Mouse (Mus musculus) heart, embryonic 14.5 days (tissue): ENCODE data around the gene Phyhd1. TPM values are rescaled to one million over a fixed set of nuclear protein-coding genes. Genes with fewer than 3 reads are reported as not detected.

Experiments used
- ATAC-seq: fragments of 200-750 bp; cut with Nextera tagmentation; 2 replicates; pipeline ENCODE4 v1.8.0; 2017; ENCODE audit warnings: low read depth, moderate TSS enrichment; ENCODE audit not compliant: insufficient number of reproducible peaks, insufficient read depth, low FRiP score
- H3K27ac ChIP-seq, 2 experiments: fragments of 200-500 bp in 1 of 2; fragments of 300-500 bp in 1 of 2; sonication (generic) in 1 of 2; replicated peaks in 1 of 2; 2 replicates each; pipeline ENCODE4 v1.5.1; 2012 to 2014; ENCODE audit warnings: low read depth in 2 of 2, low read length in 2 of 2, control low read depth in 1 of 2, mild to moderate bottlenecking in 1 of 2, mixed read lengths in 1 of 2; ENCODE audit not compliant: control insufficient read depth in 1 of 2, insufficient read depth in 1 of 2
- H3K27me3 ChIP-seq: fragments of 300-500 bp; sonication (generic); 2 replicates; pipeline ENCODE4 v1.6.1; 2014; ENCODE audit warnings: mild to moderate bottlenecking, low read length, control low read depth; ENCODE audit not compliant: control insufficient read depth, insufficient read depth
- H3K36me3 ChIP-seq: fragments of 300-500 bp; sonication (generic); 2 replicates; pipeline ENCODE4 v1.6.1; 2014; ENCODE audit warnings: mild to moderate bottlenecking, control low read depth, low read length, mixed read lengths; ENCODE audit not compliant: control insufficient read depth, insufficient read depth
- H3K4me1 ChIP-seq, 2 experiments: fragments of 200-500 bp in 1 of 2; fragments of 300-500 bp in 1 of 2; sonication (generic) in 1 of 2; 2 replicates each; pipeline ENCODE4 v1.6.1; 2012 to 2014; ENCODE audit warnings: low read length in 2 of 2, control low read depth in 1 of 2, mixed read lengths in 1 of 2; ENCODE audit not compliant: control insufficient read depth in 2 of 2, insufficient read depth in 2 of 2
- H3K4me2 ChIP-seq: fragments of 300-500 bp; sonication (generic); 2 replicates; pipeline ENCODE4 v1.6.1; 2014; ENCODE audit warnings: mild to moderate bottlenecking, low read length
- H3K4me3 ChIP-seq, 2 experiments: fragments of 200-500 bp in 1 of 2; fragments of 300-500 bp in 1 of 2; sonication (generic) in 1 of 2; 2 replicates each; pipeline ENCODE4 v1.5.1; 2012 to 2014; ENCODE audit warnings: low read length in 2 of 2, mild to moderate bottlenecking in 2 of 2, control low read depth in 1 of 2, low read depth in 1 of 2, moderate library complexity in 1 of 2; ENCODE audit not compliant: control insufficient read depth in 1 of 2, insufficient read depth in 1 of 2
- H3K9ac ChIP-seq: fragments of 300-500 bp; sonication (generic); 2 replicates; pipeline ENCODE4 v1.6.1; 2014; ENCODE audit warnings: mild to moderate bottlenecking, low read length
- H3K9me3 ChIP-seq: fragments of 300-500 bp; sonication (generic); 2 replicates; pipeline ENCODE4 v1.6.1; 2016; ENCODE audit warnings: low read length, control low read depth; ENCODE audit not compliant: control insufficient read depth
- WGBS: fragments of 180-500 bp; shearing (Covaris S2); extraction: QIAGEN DNeasy Blood & Tissue Kit; methylation state at CpG from one replicate; pipeline ENCODE4 v1.1.7; 2014; 5-methylcytosine and 5-hydroxymethylcytosine counted together
- polyA plus RNA-seq: library from polyadenylated mRNA; unstranded; fragments of >200 nt; fragmentation: Nextera tagmentation; extraction: Ambion mirVana; gene quantifications from 2 replicates; pipeline ENCODE4 v1.2.1, GENCODE M21; 2014

Phyhd1 gene
- polyA plus RNA-seq, 1 experiment from 2014 or later, result 10.8 TPM

DNA sequence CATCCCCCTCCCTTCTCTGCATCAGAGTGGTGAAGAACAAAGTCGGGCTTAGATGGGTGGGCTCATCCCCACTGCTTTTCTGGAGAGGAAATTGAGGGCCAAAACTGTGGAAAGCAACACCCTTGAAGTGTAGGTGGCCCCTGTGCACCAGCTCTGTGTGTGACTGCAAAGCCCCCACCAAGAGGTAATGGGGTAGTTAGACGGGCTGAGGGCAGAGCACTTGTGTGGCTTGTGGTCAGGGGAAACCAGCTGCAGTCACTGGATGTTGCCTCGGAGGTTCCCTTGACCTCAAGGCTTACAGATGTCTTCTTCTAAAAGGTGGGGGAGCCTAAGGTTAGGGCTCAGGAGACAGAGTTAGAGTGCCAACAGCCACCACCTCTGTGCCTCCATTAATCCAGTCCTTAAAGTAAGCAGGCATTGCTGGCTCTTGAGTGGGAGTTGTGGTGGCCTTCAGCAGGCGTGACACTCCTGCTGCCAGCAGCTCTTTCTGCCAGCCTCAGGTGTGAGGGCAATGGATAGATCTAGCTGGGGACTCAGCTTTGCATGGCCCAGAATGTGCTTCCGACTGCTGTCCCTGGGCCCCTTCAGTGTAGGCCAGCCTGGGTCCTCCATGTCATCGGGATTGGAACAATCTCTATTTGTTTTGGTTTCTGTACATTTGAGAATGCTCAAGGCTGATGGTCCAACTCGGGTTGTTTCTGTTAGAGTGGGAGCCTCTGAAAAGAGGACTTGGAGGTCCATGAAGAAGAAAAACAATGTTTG is 8.1 kb upstream of the Phyhd1 start:
- H3K4me2 ChIP-seq, result peak overlapping the region; percentile 22
- H3K27ac ChIP-seq, result peak overlapping the region in 1 of 2 experiments; percentile 57; a peak in 3 of 4 replicates
- no peak overlapping the region for H3K9ac ChIP-seq
- WGBS, result 74% methylated on average over 7 of the region's 7 CpGs
- no peaks in the 10 kb centered on the region for H3K27me3 ChIP-seq
- H3K4me3 ChIP-seq, result no peak overlapping the region
- no peak for ATAC-seq
- H3K4me1 ChIP-seq, result peaks cover 25 to 36% of the 10 kb centered on the region in 2 experiments
- H3K9me3 ChIP-seq, result no peaks in the 10 kb centered on the region
- H3K36me3 ChIP-seq, result peaks cover 90% of the 10 kb centered on the region

DNA sequence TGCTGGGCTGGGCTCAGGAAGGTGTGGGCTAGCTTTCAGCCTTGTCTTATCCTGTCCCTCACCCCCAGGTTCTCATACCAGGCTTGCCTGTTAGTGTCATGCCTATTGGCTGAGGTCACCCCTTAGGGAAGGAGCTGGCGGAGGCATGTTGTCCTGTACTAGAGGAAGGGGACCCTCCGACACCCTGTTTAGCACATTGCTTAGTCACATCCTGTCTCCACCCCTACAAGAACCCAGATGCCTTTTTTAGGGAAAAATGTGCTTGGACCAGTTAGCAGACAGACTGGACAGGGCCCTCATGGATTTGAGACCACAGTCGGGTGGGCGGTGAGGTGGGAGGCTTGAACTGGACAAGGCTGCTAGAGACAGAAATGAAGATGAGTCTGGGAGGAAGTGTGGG is 7.4 kb upstream of the Phyhd1 start:
- Histone ChIP-seq H3K9ac (peak overlapping the region; percentile 23; the same call in 1 of the 2 replicates), H3K9me3 (no peaks in the 10 kb centered on the region), H3K27ac (peak overlapping the region; percentile 57 to 78), H3K4me1 (peaks cover 31 to 43% of the 10 kb centered on the region in 2 experiments), H3K27me3 (no peaks in the 10 kb centered on the region), H3K4me3 (no peak overlapping the region), H3K36me3 (peaks cover 89% of the 10 kb centered on the region), H3K4me2 (peak overlapping the region; percentile 22)
- peak; percentile 60 for ATAC-seq
- WGBS, result 32% methylated on average over 4 of the region's 4 CpGs

DNA sequence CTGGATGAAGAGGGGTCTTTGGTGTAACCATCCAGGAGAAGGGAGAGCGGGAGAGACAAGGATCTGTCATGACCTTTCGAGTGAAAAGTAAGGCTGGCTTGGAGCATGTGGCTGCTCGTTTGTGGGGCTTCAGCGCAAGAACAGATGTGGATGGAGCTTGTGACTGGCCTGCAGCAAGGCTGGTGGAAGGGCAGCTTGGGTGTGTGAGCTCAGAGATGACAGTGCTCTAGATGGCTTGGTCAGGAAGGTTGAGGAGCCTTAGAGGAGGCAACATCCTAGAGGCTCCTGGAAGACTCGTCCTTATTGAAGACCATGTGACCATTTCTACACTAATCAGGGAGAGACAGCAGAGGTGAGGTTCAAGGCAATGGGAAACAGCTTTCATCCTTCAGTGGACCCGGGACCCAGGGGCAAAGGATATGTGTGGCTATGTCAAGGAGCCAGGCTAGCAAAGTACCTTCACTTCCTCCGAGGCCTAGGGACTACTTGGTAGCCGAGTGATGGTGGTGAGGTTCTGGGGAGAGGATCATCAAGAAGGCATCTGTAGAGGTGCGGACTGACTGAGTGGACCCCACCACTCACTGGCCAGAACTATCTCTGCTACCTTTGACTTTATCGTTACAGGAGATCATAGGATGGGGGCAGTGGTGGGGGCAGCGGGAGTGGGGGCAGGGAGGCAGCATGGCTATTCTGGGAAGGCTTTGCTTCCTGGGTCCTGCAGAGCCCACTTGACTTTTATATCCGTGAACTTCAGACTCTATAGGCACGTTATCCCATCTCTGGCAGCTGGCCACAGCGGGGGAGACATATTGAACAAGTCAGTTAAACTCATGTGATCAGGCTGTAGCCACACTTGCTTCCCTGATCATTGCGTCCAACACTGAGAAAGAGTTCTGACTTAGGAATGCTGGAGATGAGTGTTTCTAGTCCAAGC is 6.6 kb upstream of the Phyhd1 start:
- Histone ChIP-seq H3K36me3 (peaks cover 90% of the 10 kb centered on the region), H3K27me3 (no peaks in the 10 kb centered on the region), H3K4me2 (peak overlapping the region; percentile 22; the same call in 1 of the 2 replicates), H3K27ac (peak overlapping the region; percentile 57 to 78), H3K4me1 (peaks cover 35 to 48% of the 10 kb centered on the region in 2 experiments), H3K9ac (no peak overlapping the region), H3K4me3 (no peak overlapping the region), H3K9me3 (no peaks in the 10 kb centered on the region)
- ATAC-seq, result no peak
- 66% methylated on average over 15 of the region's 15 CpGs for WGBS

DNA sequence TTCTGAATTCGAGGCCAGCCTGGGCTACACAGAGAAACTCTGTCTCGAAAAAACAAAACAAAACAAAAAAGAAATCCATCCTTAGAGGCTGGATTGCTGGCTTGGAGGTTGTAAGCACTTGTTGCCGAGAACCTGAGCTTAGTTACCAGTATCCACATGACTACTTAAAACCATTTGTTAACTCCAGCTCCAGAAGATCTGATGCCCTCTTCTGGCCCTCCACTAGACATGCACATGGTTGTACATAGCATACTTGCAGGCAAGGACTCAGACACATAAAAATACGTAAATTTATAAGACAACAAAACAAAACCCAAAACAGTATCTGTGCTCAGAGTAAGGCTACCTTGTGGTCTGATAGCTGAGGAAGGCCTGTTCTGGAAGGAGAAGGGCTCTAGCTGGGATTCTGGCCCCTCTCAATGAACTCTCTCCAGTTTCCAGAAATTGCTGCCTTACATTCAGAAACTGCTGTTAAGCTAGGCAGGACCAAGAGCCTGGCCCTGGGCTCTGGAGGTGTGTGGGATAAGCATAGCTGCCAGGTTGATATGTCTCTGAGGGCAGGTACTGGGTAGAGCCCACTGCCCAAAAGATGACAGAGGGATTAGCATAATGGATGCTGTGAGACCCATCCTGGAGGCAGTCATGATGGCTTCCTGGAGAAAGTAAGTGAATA is 4.8 kb upstream of the Phyhd1 start:
- Histone ChIP-seq H3K27ac (no peak overlapping the region), H3K4me1 (peaks cover 52 to 66% of the 10 kb centered on the region in 2 experiments)
- 87% methylated on average over 4 of the region's 4 CpGs for WGBS

DNA sequence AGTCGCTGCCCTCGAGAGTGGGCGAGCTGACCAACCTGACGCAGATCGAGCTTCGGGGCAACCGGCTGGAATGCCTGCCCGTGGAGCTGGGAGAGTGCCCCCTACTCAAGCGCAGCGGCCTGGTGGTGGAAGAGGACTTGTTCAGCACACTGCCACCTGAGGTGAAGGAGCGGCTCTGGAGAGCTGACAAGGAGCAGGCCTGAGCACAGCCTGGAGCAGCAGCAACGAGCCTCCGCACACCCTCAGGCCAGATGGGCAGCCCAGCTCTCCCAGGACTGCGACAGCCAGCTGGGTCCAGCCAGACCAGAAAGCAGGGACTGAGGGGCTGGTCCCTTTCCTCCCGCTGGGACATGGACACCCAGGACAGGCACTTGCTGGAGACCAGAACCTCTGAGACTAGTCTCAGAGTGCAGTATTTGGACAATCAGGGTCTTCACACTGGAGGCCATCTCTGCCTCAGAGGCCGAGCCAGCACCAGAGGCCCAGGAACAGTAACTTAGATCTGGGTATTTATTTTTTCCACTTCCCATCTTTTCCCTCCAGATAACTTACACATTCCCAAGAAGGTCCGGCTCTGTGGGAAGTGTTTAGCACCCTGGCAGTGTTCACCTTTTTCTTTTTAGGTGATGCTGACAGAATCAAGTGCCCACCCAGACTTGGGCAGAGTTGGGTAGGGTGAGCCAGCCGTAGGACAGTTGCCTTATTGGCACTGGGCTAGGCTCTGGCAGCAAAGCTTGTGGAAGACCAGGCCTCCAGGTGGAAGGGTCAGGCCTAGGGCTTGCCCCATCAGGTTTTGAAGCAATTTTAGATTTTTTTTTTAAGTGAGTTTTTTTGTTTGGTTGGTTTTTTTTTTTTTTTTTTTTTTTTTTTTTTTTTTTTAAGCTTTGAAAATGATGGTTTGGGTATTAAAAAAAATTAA is 3.8 kb upstream of the Phyhd1 start:
- H3K4me2 ChIP-seq, result no peak overlapping the region
- H3K9ac ChIP-seq, result no peak overlapping the region
- H3K4me3 ChIP-seq, result no peak overlapping the region
- WGBS, result 87% methylated on average over 18 of the region's 18 CpGs
- H3K27ac ChIP-seq, result peak overlapping the region; percentile 8 to 51; a peak in 3 of 4 replicates
- no peaks in the 10 kb centered on the region for H3K27me3 ChIP-seq
- H3K4me1 ChIP-seq, result peaks cover 62 to 76% of the 10 kb centered on the region in 2 experiments
- no peaks in the 10 kb centered on the region for H3K9me3 ChIP-seq
- H3K36me3 ChIP-seq, result peaks cover 64% of the 10 kb centered on the region
- ATAC-seq, result no peak

More for the DNA sequence above, 4.8 kb upstream of the Phyhd1 start:
- no peak for ATAC-seq
- Histone ChIP-seq H3K9me3 (no peaks in the 10 kb centered on the region), H3K4me2 (no peak overlapping the region), H3K9ac (no peak overlapping the region), H3K36me3 (peaks cover 74% of the 10 kb centered on the region), H3K4me3 (no peak overlapping the region), H3K27me3 (no peaks in the 10 kb centered on the region)

DNA sequence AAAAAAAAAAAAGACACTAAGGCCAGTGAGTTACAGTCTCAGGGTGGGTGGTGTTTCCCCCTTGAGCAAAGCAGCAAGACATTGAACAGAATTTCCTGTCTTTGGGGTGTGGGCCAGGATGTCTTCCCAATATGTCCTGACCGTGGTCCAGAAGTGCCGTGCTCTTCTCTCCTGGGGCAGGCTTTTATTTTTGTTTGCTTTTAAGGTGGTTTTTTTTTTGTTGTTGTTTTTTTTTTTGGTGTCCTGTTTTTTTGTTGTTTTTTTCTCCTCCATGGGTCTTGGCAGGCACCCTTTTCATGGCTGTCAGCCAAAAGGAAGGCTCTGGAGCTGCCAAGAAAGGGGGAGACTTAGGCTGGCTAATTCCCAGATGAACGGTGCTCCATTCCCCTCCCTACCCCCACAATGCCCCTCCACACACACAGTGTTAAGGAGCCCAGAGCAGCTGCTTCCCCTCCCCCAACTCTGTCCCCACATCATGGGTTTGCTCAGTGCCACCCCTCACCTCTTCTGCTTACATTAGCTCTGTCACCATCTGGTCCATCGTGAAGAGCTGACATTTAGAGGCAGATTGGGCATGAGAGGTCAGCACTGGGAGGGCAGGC is 3.1 kb upstream of the Phyhd1 start:
- H3K27ac ChIP-seq, result peak overlapping the region; percentile 10 to 37; a peak in 2 of 4 replicates
- no peak overlapping the region for H3K4me3 ChIP-seq
- no peak overlapping the region for H3K9ac ChIP-seq
- H3K4me2 ChIP-seq, result no peak overlapping the region
- peaks cover 58% of the 10 kb centered on the region for H3K36me3 ChIP-seq
- H3K9me3 ChIP-seq, result no peaks in the 10 kb centered on the region
- H3K4me1 ChIP-seq, result peaks cover 60 to 74% of the 10 kb centered on the region in 2 experiments
- WGBS, result 52% methylated on average over 4 of the region's 4 CpGs
- ATAC-seq, result no peak
- H3K27me3 ChIP-seq, result no peaks in the 10 kb centered on the region
